Mouse (Mus musculus): ENCODE measurements around the gene Clstn3. TPM values are rescaled to one million over a fixed set of nuclear protein-coding genes. Genes with fewer than 3 reads are reported as not detected.
"Not testable (repeated sequence)": the region's sequence is repeated elsewhere in the genome, so short reads cannot be mapped to it uniquely, and the experiment has no call there.

Gene Clstn3
- total and polyA plus RNA-seq, 2 experiments from 2014 or later = 134 to 223 TPM

DNA sequence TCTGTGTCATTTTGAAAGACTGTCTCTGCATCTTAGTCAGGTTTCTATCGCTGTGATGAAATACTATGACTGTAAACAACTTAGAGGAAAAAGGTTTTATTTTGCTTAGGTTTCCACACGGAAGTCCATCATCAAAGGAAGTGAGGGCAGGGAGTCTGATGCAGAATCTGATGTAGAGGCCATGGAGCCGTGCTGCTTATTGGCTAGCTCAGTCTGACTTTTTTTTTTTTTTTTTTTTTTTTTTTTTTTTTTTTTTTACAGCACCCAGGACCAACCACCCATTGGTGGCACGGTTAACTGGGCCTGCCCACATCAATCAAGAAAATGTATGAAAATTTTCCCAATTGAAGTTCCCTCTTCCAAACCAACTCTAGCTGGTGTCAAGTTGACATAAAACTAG is 24.4 kb upstream of the Clstn3 start:
- ATAC-seq (no peak), DNase-seq (no peak)
- H3K36me3 ChIP-seq (ENCODE audit: insufficient read depth) = no peaks in the 10 kb centered on the region
- no peaks in the 10 kb centered on the region for H3K4me1 ChIP-seq (ENCODE audit: insufficient read depth)
- no peak overlapping the region for H3K27ac ChIP-seq (ENCODE audit: low read depth, low read length)
- WGBS = 78% methylated on average over 4 of the region's 4 CpGs
- no peaks in the 10 kb centered on the region for H3K27me3 ChIP-seq (ENCODE audit: insufficient read depth, low read length)
- H3K4me2 ChIP-seq (ENCODE audit: low read depth) = no peak overlapping the region
- no peak overlapping the region for H3K4me3 ChIP-seq (ENCODE audit: low read depth, low read length)
- no peaks in the 10 kb centered on the region for H3K9me3 ChIP-seq (ENCODE audit: low read length)
- no peak overlapping the region for H3K9ac ChIP-seq
- TF ChIP-seq CTCF (IDR thresholded peaks at IDR 0.05; ENCODE audit: low read depth) = no peak

- Histone ChIP-seq H3K27me3 (ENCODE audit: insufficient read depth, low read length) (no peaks in the 10 kb centered on the region), H3K4me1 (ENCODE audit: insufficient read depth) (no peaks in the 10 kb centered on the region), H3K4me2 (ENCODE audit: low read depth) (no peak overlapping the region), H3K9me3 (ENCODE audit: low read length) (no peaks in the 10 kb centered on the region), H3K36me3 (ENCODE audit: insufficient read depth) (no peaks in the 10 kb centered on the region), H3K27ac (ENCODE audit: low read depth, low read length) (no peak overlapping the region), H3K4me3 (ENCODE audit: low read depth, low read length) (no peak overlapping the region), H3K9ac (no peak overlapping the region)
- ATAC-seq (no peak), DNase-seq (no peak)
- 54% methylated on average over 2 of the region's 2 CpGs for WGBS
- no peak for TF ChIP-seq CTCF (IDR thresholded peaks at IDR 0.05; ENCODE audit: low read depth)
These were observed 22.9 kb upstream of the Clstn3 start for GRCm38 (mm10) chr6:124487509-124487908.

- no peak overlapping the region for H3K27ac ChIP-seq (ENCODE audit: low read depth, low read length)
- DNase-seq = peak; percentile 73
- no peaks in the 10 kb centered on the region for H3K4me1 ChIP-seq (ENCODE audit: insufficient read depth)
- H3K4me3 ChIP-seq (ENCODE audit: low read depth, low read length) = peak overlapping the region; percentile 27
- WGBS = 38% methylated on average over 21 of the region's 21 CpGs
- peak overlapping the region; percentile 37 for H3K4me2 ChIP-seq (ENCODE audit: low read depth)
- TF ChIP-seq CTCF (IDR thresholded peaks at IDR 0.05; ENCODE audit: low read depth) = no peak
- no peaks in the 10 kb centered on the region for H3K27me3 ChIP-seq (ENCODE audit: insufficient read depth, low read length)
- H3K36me3 ChIP-seq (ENCODE audit: insufficient read depth) = no peaks in the 10 kb centered on the region
- ATAC-seq = peak; percentile 96
- peak overlapping the region; percentile 36; the same call in 1 of the 2 replicates for H3K9ac ChIP-seq
- H3K9me3 ChIP-seq (ENCODE audit: low read length) = no peaks in the 10 kb centered on the region
These were observed 21.0 kb upstream of the Clstn3 start for GRCm38 (mm10) chr6:124485414-124486144.

DNA sequence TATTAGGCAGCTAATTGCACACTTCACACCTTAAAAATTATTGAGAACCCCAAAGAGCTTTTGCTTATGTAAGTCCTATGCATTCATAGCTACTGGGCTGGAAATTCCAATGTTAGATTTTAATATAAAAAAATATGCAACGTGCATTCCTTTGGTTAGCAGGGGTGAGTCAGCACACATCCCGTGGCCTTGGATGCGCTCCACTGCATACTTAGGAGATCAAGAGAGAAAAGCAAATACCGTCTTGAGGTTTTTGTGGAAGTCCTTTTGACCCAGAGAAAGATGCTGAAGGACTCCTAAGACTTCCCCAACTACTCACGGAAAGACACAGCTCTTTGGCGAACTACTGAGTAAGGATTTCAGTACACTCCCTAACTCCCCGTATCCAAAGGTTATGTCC is 20.3 kb upstream of the Clstn3 start:
- ATAC-seq = no peak
- Histone ChIP-seq H3K4me3 (ENCODE audit: low read depth, low read length) (0 out of 2 replicates have a peak overlapping the region, but pooled peaks have one; percentile 27), H3K4me1 (ENCODE audit: insufficient read depth) (no peaks in the 10 kb centered on the region), H3K9me3 (ENCODE audit: low read length) (no peaks in the 10 kb centered on the region), H3K36me3 (ENCODE audit: insufficient read depth) (no peaks in the 10 kb centered on the region), H3K4me2 (ENCODE audit: low read depth) (peak overlapping the region; percentile 37; the same call in 1 of the 2 replicates), H3K27me3 (ENCODE audit: insufficient read depth, low read length) (no peaks in the 10 kb centered on the region), H3K27ac (ENCODE audit: low read depth, low read length) (no peak overlapping the region), H3K9ac (no peak overlapping the region)
- no peak for DNase-seq
- 86% methylated on average over 7 of the region's 7 CpGs for WGBS
- no peak for TF ChIP-seq CTCF (IDR thresholded peaks at IDR 0.05; ENCODE audit: low read depth)

DNA sequence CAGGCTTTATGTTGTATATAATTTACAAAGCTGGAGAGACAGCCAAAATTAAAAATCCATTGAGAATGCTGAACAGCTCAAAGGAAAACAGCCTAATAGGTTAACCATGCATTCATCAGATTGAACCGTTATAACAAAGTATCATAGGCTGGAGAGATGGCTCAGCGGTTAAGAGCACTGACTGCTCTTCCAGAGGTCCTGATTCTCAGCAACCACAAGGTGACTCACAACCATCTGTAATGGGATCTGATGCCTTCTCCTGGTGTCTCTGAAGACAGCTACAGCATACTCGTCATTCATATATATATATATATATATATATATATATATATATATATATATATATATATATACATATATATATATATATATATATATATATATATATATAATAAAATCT is 19.2 kb upstream of the Clstn3 start:
- not testable (repeated sequence) for H3K4me3 ChIP-seq (ENCODE audit: low read depth, low read length); H3K9me3 ChIP-seq (ENCODE audit: low read length); DNase-seq; H3K27me3 ChIP-seq (ENCODE audit: insufficient read depth, low read length); H3K4me1 ChIP-seq (ENCODE audit: insufficient read depth); H3K4me2 ChIP-seq (ENCODE audit: low read depth); H3K36me3 ChIP-seq (ENCODE audit: insufficient read depth); ATAC-seq; H3K27ac ChIP-seq (ENCODE audit: low read depth, low read length); H3K9ac ChIP-seq
- WGBS = 89% methylated on average over 3 of the region's 3 CpGs

- 31% methylated on average over 6 of the region's 6 CpGs for WGBS
- Histone ChIP-seq H3K4me2 (ENCODE audit: low read depth) (no peak overlapping the region), H3K4me3 (ENCODE audit: low read depth, low read length) (no peak overlapping the region), H3K4me1 (ENCODE audit: insufficient read depth) (no peaks in the 10 kb centered on the region), H3K9ac (no peak overlapping the region), H3K27me3 (ENCODE audit: insufficient read depth, low read length) (no peaks in the 10 kb centered on the region), H3K36me3 (ENCODE audit: insufficient read depth) (no peaks in the 10 kb centered on the region), H3K9me3 (ENCODE audit: low read length) (no peaks in the 10 kb centered on the region), H3K27ac (ENCODE audit: low read depth, low read length) (no peak overlapping the region)
- peak; percentile 72 for TF ChIP-seq CTCF (IDR thresholded peaks at IDR 0.05; ENCODE audit: low read depth)
- ATAC-seq (0 out of 2 replicates have a peak, but pooled peaks have one; percentile 21), DNase-seq (peak; percentile 46)
These were observed 17.0 kb upstream of the Clstn3 start for GRCm38 (mm10) chr6:124481571-124481970.

DNA sequence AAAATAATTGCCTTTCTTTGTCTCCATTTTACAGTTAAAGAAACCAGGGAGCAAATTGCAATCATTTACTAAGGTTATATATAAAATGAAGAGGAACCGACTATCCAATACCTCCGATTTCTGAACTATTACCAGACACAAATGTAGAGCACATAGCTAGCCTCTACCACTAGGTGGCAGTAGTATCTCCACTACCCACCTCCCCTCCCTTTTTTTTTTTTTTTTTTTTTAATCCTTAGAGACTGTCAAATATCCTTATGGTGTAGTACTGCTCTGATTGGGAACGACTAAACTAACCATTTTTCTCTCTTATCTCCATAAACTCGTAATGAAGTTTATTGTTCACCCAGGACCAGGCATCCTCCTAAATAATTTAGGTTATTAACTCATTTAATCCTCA is 15.7 kb upstream of the Clstn3 start:
- peak; percentile 52; the same call in 1 of the 2 replicates for ATAC-seq
- no peaks in the 10 kb centered on the region for H3K27me3 ChIP-seq (ENCODE audit: insufficient read depth, low read length)
- H3K4me1 ChIP-seq (ENCODE audit: insufficient read depth) = no peaks in the 10 kb centered on the region
- H3K9me3 ChIP-seq (ENCODE audit: low read length) = no peaks in the 10 kb centered on the region
- H3K9ac ChIP-seq = no peak overlapping the region
- H3K36me3 ChIP-seq (ENCODE audit: insufficient read depth) = no peaks in the 10 kb centered on the region
- no peak overlapping the region for H3K4me3 ChIP-seq (ENCODE audit: low read depth, low read length)
- peak; percentile 73 for TF ChIP-seq CTCF (IDR thresholded peaks at IDR 0.05; ENCODE audit: low read depth)
- DNase-seq = peak; percentile 60
- H3K27ac ChIP-seq (ENCODE audit: low read depth, low read length) = no peak overlapping the region
- WGBS = 56% methylated on average over 4 of the region's 4 CpGs
- no peak overlapping the region for H3K4me2 ChIP-seq (ENCODE audit: low read depth)
